Mouse (Mus musculus): ENCODE results near the gene Fbln1. TPM values are rescaled to one million over a fixed set of nuclear protein-coding genes. Genes with fewer than 3 reads are reported as not detected.
A peak's percentile ranks its signal among the peaks of the same experiment; 100 is the strongest.

The Fbln1 gene
- polyA plus RNA-seq, 1 experiment from 2014 or later = 206 TPM

- no peak for ATAC-seq (replicated peaks; ENCODE audit: low FRiP score)
- peaks cover 36% of the 10 kb centered on the region for H3K36me3 ChIP-seq
- H3K27ac ChIP-seq = peak overlapping the region; percentile 89
- peaks cover 59% of the 10 kb centered on the region for H3K4me1 ChIP-seq
- 16% methylated on average over 10 of the region's 10 CpGs for WGBS
- H3K9me3 ChIP-seq (replicated peaks) = peaks cover 8% of the 10 kb centered on the region; the same call in 1 of the 2 replicates
- peak overlapping the region; percentile 94 for H3K4me2 ChIP-seq
- H3K27me3 ChIP-seq = no peaks in the 10 kb centered on the region
- peak overlapping the region; percentile 74 for H3K4me3 ChIP-seq (replicated peaks)
- peak overlapping the region; percentile 84; the same call in 1 of the 2 replicates for H3K9ac ChIP-seq
Measured at GRCm38 (mm10) chr15:85208332-85208731, 2.6 kb downstream of the Fbln1 start.

GRCm38 (mm10) chr15:85209341-85209740 lies 3.6 kb downstream of the Fbln1 start:
- Histone ChIP-seq H3K4me1 (peaks cover 53% of the 10 kb centered on the region), H3K9ac (no peak overlapping the region), H3K4me3 (replicated peaks) (no peak overlapping the region), H3K27ac (no peak overlapping the region), H3K9me3 (replicated peaks) (peaks cover 8% of the 10 kb centered on the region; the same call in 1 of the 2 replicates), H3K27me3 (no peaks in the 10 kb centered on the region), H3K4me2 (peak overlapping the region; percentile 94; the same call in 1 of the 2 replicates), H3K36me3 (peaks cover 44% of the 10 kb centered on the region)
- 91% methylated on average over 3 of the region's 3 CpGs for WGBS
- ATAC-seq (replicated peaks; ENCODE audit: low FRiP score) = no peak

GRCm38 (mm10) chr15:85210686-85211085 lies 4.9 kb downstream of the Fbln1 start:
- Histone ChIP-seq H3K4me3 (replicated peaks) (no peak overlapping the region), H3K27ac (no peak overlapping the region), H3K36me3 (peaks cover 57% of the 10 kb centered on the region), H3K27me3 (no peaks in the 10 kb centered on the region), H3K4me2 (no peak overlapping the region), H3K4me1 (peaks cover 40% of the 10 kb centered on the region), H3K9ac (no peak overlapping the region), H3K9me3 (replicated peaks) (peaks cover 10% of the 10 kb centered on the region; the same call in 1 of the 2 replicates)
- no peak for ATAC-seq (replicated peaks; ENCODE audit: low FRiP score)
- WGBS = 85% methylated on average over 12 of the region's 12 CpGs

GRCm38 (mm10) chr15:85211101-85211760 lies 5.5 kb downstream of the Fbln1 start:
- no peak overlapping the region for H3K9ac ChIP-seq
- peaks cover 36% of the 10 kb centered on the region for H3K4me1 ChIP-seq
- WGBS = 95% methylated on average over 18 of the region's 18 CpGs
- H3K4me2 ChIP-seq = no peak overlapping the region
- H3K4me3 ChIP-seq (replicated peaks) = no peak overlapping the region
- H3K27me3 ChIP-seq = no peaks in the 10 kb centered on the region
- no peak overlapping the region for H3K27ac ChIP-seq
- ATAC-seq (replicated peaks; ENCODE audit: low FRiP score) = no peak
- H3K36me3 ChIP-seq = peaks cover 63% of the 10 kb centered on the region
- peaks cover 10% of the 10 kb centered on the region; the same call in 1 of the 2 replicates for H3K9me3 ChIP-seq (replicated peaks)

GRCm38 (mm10) chr15:85216069-85216813 lies 10.5 kb downstream of the Fbln1 start:
- WGBS = 95% methylated on average over 7 of the region's 7 CpGs

GRCm38 (mm10) chr15:85218617-85219265 lies 13.0 kb downstream of the Fbln1 start:
- ATAC-seq (replicated peaks; ENCODE audit: low FRiP score) = no peak
- H3K4me3 ChIP-seq (replicated peaks) = no peak overlapping the region
- no peak overlapping the region for H3K27ac ChIP-seq
- peaks cover 12% of the 10 kb centered on the region for H3K4me1 ChIP-seq
- H3K4me2 ChIP-seq = no peak overlapping the region
- 0 out of 2 replicates have a peak, but pooled peaks cover 2% of the 10 kb centered on the region for H3K9me3 ChIP-seq (replicated peaks)
- peaks cover 77% of the 10 kb centered on the region for H3K36me3 ChIP-seq
- H3K9ac ChIP-seq = no peak overlapping the region
- WGBS = 77% methylated on average over 5 of the region's 5 CpGs
- H3K27me3 ChIP-seq = no peaks in the 10 kb centered on the region

More at GRCm38 (mm10) chr15:85216069-85216813, 10.5 kb downstream of the Fbln1 start:
- 0 out of 2 replicates have a peak, but pooled peaks cover 4% of the 10 kb centered on the region for H3K9me3 ChIP-seq (replicated peaks)
- no peak overlapping the region for H3K9ac ChIP-seq
- H3K36me3 ChIP-seq = peaks cover 72% of the 10 kb centered on the region
- H3K4me1 ChIP-seq = peaks cover 5% of the 10 kb centered on the region
- ATAC-seq (replicated peaks; ENCODE audit: low FRiP score) = no peak
- no peak overlapping the region for H3K4me2 ChIP-seq
- H3K27ac ChIP-seq = no peak overlapping the region
- H3K4me3 ChIP-seq (replicated peaks) = no peak overlapping the region
- H3K27me3 ChIP-seq = no peaks in the 10 kb centered on the region

- no peak overlapping the region for H3K4me2 ChIP-seq
- 92% methylated on average over 6 of the region's 6 CpGs for WGBS
- H3K27me3 ChIP-seq = no peaks in the 10 kb centered on the region
- no peak overlapping the region for H3K9ac ChIP-seq
- peaks cover 12% of the 10 kb centered on the region for H3K4me1 ChIP-seq
- H3K4me3 ChIP-seq (replicated peaks) = no peak overlapping the region
- no peak for ATAC-seq (replicated peaks; ENCODE audit: low FRiP score)
- peaks cover 78% of the 10 kb centered on the region for H3K36me3 ChIP-seq
- H3K9me3 ChIP-seq (replicated peaks) = 0 out of 2 replicates have a peak, but pooled peaks cover under 1% of the 10 kb centered on the region
- H3K27ac ChIP-seq = no peak overlapping the region
Measured at GRCm38 (mm10) chr15:85220371-85220770, 14.6 kb downstream of the Fbln1 start.

- Histone ChIP-seq H3K36me3 (peaks cover 78% of the 10 kb centered on the region), H3K9ac (no peak overlapping the region), H3K9me3 (replicated peaks) (no peaks in the 10 kb centered on the region), H3K27me3 (no peaks in the 10 kb centered on the region), H3K27ac (peak overlapping the region; percentile 67), H3K4me2 (no peak overlapping the region), H3K4me1 (peaks cover 12% of the 10 kb centered on the region), H3K4me3 (replicated peaks) (no peak overlapping the region)
- 0 out of 2 replicates have a peak, but pooled peaks have one; percentile 43 for ATAC-seq (replicated peaks; ENCODE audit: low FRiP score)
- WGBS = 65% methylated on average over 12 of the region's 12 CpGs
Measured at GRCm38 (mm10) chr15:85221115-85221854, 15.5 kb downstream of the Fbln1 start.

GRCm38 (mm10) chr15:85225693-85226092 lies 19.9 kb downstream of the Fbln1 start:
- no peak for ATAC-seq (replicated peaks; ENCODE audit: low FRiP score)
- Histone ChIP-seq H3K27ac (no peak overlapping the region), H3K4me3 (replicated peaks) (no peak overlapping the region), H3K4me1 (peaks cover 12% of the 10 kb centered on the region), H3K27me3 (no peaks in the 10 kb centered on the region), H3K4me2 (no peak overlapping the region), H3K36me3 (peaks cover 92% of the 10 kb centered on the region), H3K9ac (no peak overlapping the region), H3K9me3 (replicated peaks) (no peaks in the 10 kb centered on the region)
- WGBS = 94% methylated on average over 3 of the region's 3 CpGs

GRCm38 (mm10) chr15:85226841-85227240 lies 21.1 kb downstream of the Fbln1 start:
- H3K36me3 ChIP-seq = peaks cover 95% of the 10 kb centered on the region
- ATAC-seq (replicated peaks; ENCODE audit: low FRiP score) = no peak
- H3K4me2 ChIP-seq = no peak overlapping the region
- H3K4me1 ChIP-seq = 0 out of 2 replicates have a peak, but pooled peaks cover under 1% of the 10 kb centered on the region
- H3K4me3 ChIP-seq (replicated peaks) = no peak overlapping the region
- H3K27ac ChIP-seq = no peak overlapping the region
- no peak overlapping the region for H3K9ac ChIP-seq
- no peaks in the 10 kb centered on the region for H3K27me3 ChIP-seq
- H3K9me3 ChIP-seq (replicated peaks) = no peaks in the 10 kb centered on the region
- WGBS = 65% methylated on average over 7 of the region's 7 CpGs

- WGBS = 75% methylated on average over 3 of the region's 3 CpGs
- Histone ChIP-seq H3K9ac (no peak overlapping the region), H3K9me3 (replicated peaks) (no peaks in the 10 kb centered on the region), H3K36me3 (peaks cover 95% of the 10 kb centered on the region), H3K27me3 (no peaks in the 10 kb centered on the region), H3K27ac (no peak overlapping the region), H3K4me1 (no peaks in the 10 kb centered on the region), H3K4me2 (no peak overlapping the region), H3K4me3 (replicated peaks) (no peak overlapping the region)
- no peak for ATAC-seq (replicated peaks; ENCODE audit: low FRiP score)
Measured at GRCm38 (mm10) chr15:85228568-85228967, 22.8 kb downstream of the Fbln1 start.

All from kidney, embryonic 15.5 days (tissue).